Mouse (Mus musculus): ENCODE measurements around the gene Dusp2.

DNA sequence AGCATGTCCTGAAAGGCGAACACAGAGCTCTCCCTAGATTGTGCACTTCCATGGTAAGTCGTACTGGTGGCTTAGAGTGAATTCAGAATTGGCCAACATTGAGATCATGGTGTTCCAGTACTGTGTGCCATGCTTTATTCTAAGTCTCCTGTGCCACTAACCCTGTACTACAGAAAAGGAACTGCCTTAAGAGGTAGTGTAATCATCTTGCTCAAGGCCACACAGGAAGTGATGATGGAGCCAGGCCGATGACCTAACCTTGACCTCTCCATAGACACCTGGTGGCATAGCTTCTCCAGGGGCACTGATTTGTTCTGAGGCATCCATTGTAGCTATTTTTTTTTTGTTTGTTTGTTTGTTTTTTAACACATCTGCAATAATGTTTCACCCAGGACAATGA is 34.1 kb upstream of the Dusp2 start:
- no peak for TF ChIP-seq CTCF (IDR thresholded peaks at IDR 0.05; ENCODE audit: low read depth)
- no peak for TF ChIP-seq EP300 (IDR thresholded peaks at IDR 0.05; ENCODE audit: low read depth)

All from liver, postnatal 0 days (tissue).